Mouse (Mus musculus) splenic B cell, adult 2 months (primary cell): ENCODE measurements around the gene Mettl22.
A peak's percentile ranks its signal among the peaks of the same experiment; 100 is the strongest.

Experiments
- DNase-seq: peaks from one replicate; pipeline ENCODE4 v3.0.0-alpha.2; 2011; ENCODE audit warnings: low read depth, low spot score
- H3K27me3 ChIP-seq: 2 replicates; pipeline ENCODE4 v1.6.1; 2012; ENCODE audit warnings: mild to moderate bottlenecking, low read length, moderate library complexity, mixed read lengths; ENCODE audit not compliant: control insufficient read depth, poor library complexity, insufficient read depth, severe bottlenecking
- H3K36me3 ChIP-seq: 2 replicates; pipeline ENCODE4 v1.6.1; 2012; ENCODE audit warnings: mild to moderate bottlenecking, low read length, moderate library complexity, mixed read lengths; ENCODE audit not compliant: control insufficient read depth, poor library complexity, insufficient read depth, severe bottlenecking

Gene Mettl22

GRCm38 (mm10) chr16:8487396-8488005, 16.9 kb downstream of the Mettl22 start:
- no peaks in the 10 kb centered on the region for H3K27me3 ChIP-seq
- no peak for DNase-seq
- H3K36me3 ChIP-seq, result peaks cover 1% of the 10 kb centered on the region; the same call in 1 of the 2 replicates

GRCm38 (mm10) chr16:8489340-8489739, 18.8 kb downstream of the Mettl22 start:
- no peaks in the 10 kb centered on the region for H3K27me3 ChIP-seq
- peaks cover 1% of the 10 kb centered on the region; the same call in 1 of the 2 replicates for H3K36me3 ChIP-seq

GRCm38 (mm10) chr16:8491743-8492490, 21.3 kb downstream of the Mettl22 start:
- peaks cover 1% of the 10 kb centered on the region; the same call in 1 of the 2 replicates for H3K36me3 ChIP-seq
- no peaks in the 10 kb centered on the region for H3K27me3 ChIP-seq
- no peak for DNase-seq

More at GRCm38 (mm10) chr16:8489340-8489739, 18.8 kb downstream of the Mettl22 start:
- no peak for DNase-seq

GRCm38 (mm10) chr16:8494268-8494667, 23.7 kb downstream of the Mettl22 start:
- DNase-seq, result peak; percentile 80
- Histone ChIP-seq H3K36me3 (no peaks in the 10 kb centered on the region), H3K27me3 (no peaks in the 10 kb centered on the region)

- Histone ChIP-seq H3K27me3 (no peaks in the 10 kb centered on the region), H3K36me3 (no peaks in the 10 kb centered on the region)
- no peak for DNase-seq
These were observed 26.4 kb downstream of the Mettl22 start for GRCm38 (mm10) chr16:8496967-8497366.

- no peak for DNase-seq
- no peaks in the 10 kb centered on the region for H3K36me3 ChIP-seq
These were observed 33.7 kb downstream of the Mettl22 start for GRCm38 (mm10) chr16:8504271-8504670.

GRCm38 (mm10) chr16:8509894-8510293, 39.3 kb downstream of the Mettl22 start:
- H3K36me3 ChIP-seq, result no peaks in the 10 kb centered on the region
- DNase-seq, result no peak
- no peaks in the 10 kb centered on the region; the same call in 1 of the 2 replicates for H3K27me3 ChIP-seq

More at GRCm38 (mm10) chr16:8504271-8504670, 33.7 kb downstream of the Mettl22 start:
- no peaks in the 10 kb centered on the region for H3K27me3 ChIP-seq

- no peak for DNase-seq
These were observed 42.2 kb downstream of the Mettl22 start for GRCm38 (mm10) chr16:8512830-8513229.

GRCm38 (mm10) chr16:8513236-8513906, 42.8 kb downstream of the Mettl22 start, which contains the start of gene Abat:
TSS of gene Abat (plus strand) at chr16:8513429.
- peak; percentile 21 for DNase-seq
- no peaks in the 10 kb centered on the region for H3K36me3 ChIP-seq
- no peaks in the 10 kb centered on the region; the same call in 1 of the 2 replicates for H3K27me3 ChIP-seq

More at GRCm38 (mm10) chr16:8512830-8513229, 42.2 kb downstream of the Mettl22 start:
- H3K27me3 ChIP-seq, result no peaks in the 10 kb centered on the region; the same call in 1 of the 2 replicates
- H3K36me3 ChIP-seq, result no peaks in the 10 kb centered on the region

GRCm38 (mm10) chr16:8514180-8514579, 43.6 kb downstream of the Mettl22 start:
- DNase-seq, result no peak
- H3K36me3 ChIP-seq, result no peaks in the 10 kb centered on the region
- H3K27me3 ChIP-seq, result no peaks in the 10 kb centered on the region; the same call in 1 of the 2 replicates

GRCm38 (mm10) chr16:8520525-8520924, 49.9 kb downstream of the Mettl22 start:
- Histone ChIP-seq H3K27me3 (no peaks in the 10 kb centered on the region), H3K36me3 (no peaks in the 10 kb centered on the region)
- no peak for DNase-seq

- no peaks in the 10 kb centered on the region for H3K36me3 ChIP-seq
- DNase-seq, result no peak
- no peaks in the 10 kb centered on the region for H3K27me3 ChIP-seq
These were observed 50.7 kb downstream of the Mettl22 start for GRCm38 (mm10) chr16:8521322-8521721.

GRCm38 (mm10) chr16:8523480-8524144, 53.0 kb downstream of the Mettl22 start:
- DNase-seq, result no peak
- Histone ChIP-seq H3K36me3 (no peaks in the 10 kb centered on the region), H3K27me3 (no peaks in the 10 kb centered on the region)

- H3K27me3 ChIP-seq, result no peaks in the 10 kb centered on the region
- H3K36me3 ChIP-seq, result no peaks in the 10 kb centered on the region
- DNase-seq, result no peak
These were observed 53.7 kb downstream of the Mettl22 start for GRCm38 (mm10) chr16:8524163-8524847.
